12 mouse cellular contexts compared by ENCODE assay signal in genomic region chr12:88722031-88722690, GRCm38 (mm10). TPM values are rescaled to one million over a fixed set of nuclear protein-coding genes. Genes with fewer than 3 reads are reported as not detected.
DNase-seq lines count a peak whose midpoint lies in the region; ATAC-seq and TF ChIP-seq lines count a peak whose summit lies in the region.
"Had no signal": no experiment of that assay in that cellular context is flagged by ENCODE, and none has a peak within 500 bp of the region (broad histone marks: within the 10 kb centered on the region; RNA-seq: fewer than 3 reads in every experiment).

No protein-coding gene starts in this region.

- no peak for DNase-seq in heart, embryonic 10.5 days (ENCODE audit: low spot score)
- DNase-seq in heart, postnatal 36 days: no peak
- no peak for DNase-seq in lung, postnatal 25 days (ENCODE audit: low spot score)
- DNase-seq in hindbrain, postnatal 0 days (ENCODE audit: low spot score): no peak
- DNase-seq in ovary, postnatal 14 days (ENCODE audit: low spot score): no peak
- DNase-seq in embryo, embryonic 11 days: no peak
- DNase-seq: adrenal gland, adult 8-10 months; cerebellum, adult 8-10 months; kidney, adult 8-10 months had no signal

- TF ChIP-seq CTCF in hindbrain, postnatal 0 days (IDR thresholded peaks at IDR 0.05; ENCODE audit: low read depth): no peak

- no peaks in the 10 kb centered on the region for H3K36me3 ChIP-seq in heart, embryonic 10.5 days
- H3K36me3 ChIP-seq in lung, embryonic 16.5 days (ENCODE audit: control insufficient read depth, insufficient read depth, low read length): no peaks in the 10 kb centered on the region
- H3K36me3 ChIP-seq in hindbrain, postnatal 0 days (ENCODE audit: insufficient read depth, low read length): no peaks in the 10 kb centered on the region
- H3K36me3 ChIP-seq in neural tube, embryonic 14.5 days (ENCODE audit: control insufficient read depth, insufficient read depth, low read length): no peaks in the 10 kb centered on the region

- H3K9me3 ChIP-seq in heart, embryonic 10.5 days: no peaks in the 10 kb centered on the region
- no peaks in the 10 kb centered on the region for H3K9me3 ChIP-seq in lung, embryonic 16.5 days (ENCODE audit: control insufficient read depth, low read length)
- H3K9me3 ChIP-seq in hindbrain, postnatal 0 days (ENCODE audit: low read length): no peaks in the 10 kb centered on the region
- no peaks in the 10 kb centered on the region for H3K9me3 ChIP-seq in neural tube, embryonic 14.5 days (ENCODE audit: control insufficient read depth, low read length)

- no peak overlapping the region for H3K9ac ChIP-seq in lung, embryonic 16.5 days (ENCODE audit: low read length)
- H3K9ac ChIP-seq in hindbrain, postnatal 0 days (replicated peaks; ENCODE audit: low read length): no peak overlapping the region
- no peak overlapping the region for H3K9ac ChIP-seq in neural tube, embryonic 14.5 days (replicated peaks; ENCODE audit: low read depth, low read length)

- ATAC-seq in lung, embryonic 16.5 days (ENCODE audit: low read depth): peak; percentile 73
- ATAC-seq in hindbrain, postnatal 0 days: peak; percentile 7; the same call in 1 of the 2 replicates
- no peak for ATAC-seq in neural tube, embryonic 14.5 days (ENCODE audit: low read depth)

- H3K27me3 ChIP-seq in heart, embryonic 10.5 days (ENCODE audit: insufficient read depth, poor library complexity, severe bottlenecking): no peaks in the 10 kb centered on the region
- no peaks in the 10 kb centered on the region for H3K27me3 ChIP-seq in lung, embryonic 16.5 days (ENCODE audit: control insufficient read depth, insufficient read depth, low read depth, low read length)
- H3K27me3 ChIP-seq in hindbrain, postnatal 0 days (ENCODE audit: insufficient read depth, low read length): no peaks in the 10 kb centered on the region
- H3K27me3 ChIP-seq in neural tube, embryonic 14.5 days (ENCODE audit: control insufficient read depth, insufficient read depth, low read length): no peaks in the 10 kb centered on the region

- H3K27ac ChIP-seq in heart, embryonic 10.5 days: no peak overlapping the region
- H3K27ac ChIP-seq in lung, embryonic 16.5 days (ENCODE audit: low read length): no peak overlapping the region
- no peak overlapping the region for H3K27ac ChIP-seq in hindbrain, postnatal 0 days
- H3K27ac ChIP-seq in neural tube, embryonic 14.5 days (ENCODE audit: low read depth, low read length): no peak overlapping the region

- H3K4me2 ChIP-seq in lung, embryonic 16.5 days (ENCODE audit: low read depth, low read length): 0 out of 2 replicates have a peak overlapping the region, but pooled peaks have one; percentile 3
- peak overlapping the region; percentile 65 for H3K4me2 ChIP-seq in hindbrain, postnatal 0 days (ENCODE audit: low read depth, low read length)
- H3K4me2 ChIP-seq in neural tube, embryonic 14.5 days (ENCODE audit: low read depth, low read length): peak overlapping the region; percentile 56; the same call in 1 of the 2 replicates

- intact Hi-C loops in heart, postnatal 36 days (cut with DNase I): no loop called here

- WGBS in heart, embryonic 10.5 days: 24% methylated on average over 3 of the region's 3 CpGs
- WGBS in lung, embryonic 16.5 days: 16% methylated on average over 3 of the region's 3 CpGs
- 46% methylated on average over 3 of the region's 3 CpGs for WGBS in hindbrain, postnatal 0 days
- 37% methylated on average over 3 of the region's 3 CpGs for WGBS in neural tube, embryonic 14.5 days

- peak overlapping the region; percentile 48; the same call in 1 of the 2 replicates for H3K4me3 ChIP-seq in heart, embryonic 10.5 days
- H3K4me3 ChIP-seq in lung, embryonic 16.5 days (ENCODE audit: low read length): no peak overlapping the region
- H3K4me3 ChIP-seq in hindbrain, postnatal 0 days (ENCODE audit: low read length): peak overlapping the region; percentile 43
- no peak overlapping the region for H3K4me3 ChIP-seq in neural tube, embryonic 14.5 days (ENCODE audit: low read depth, low read length)

- H3K4me1 ChIP-seq in heart, embryonic 10.5 days: 0 out of 2 replicates have a peak, but pooled peaks cover 5% of the 10 kb centered on the region
- H3K4me1 ChIP-seq in lung, embryonic 16.5 days (replicated peaks; ENCODE audit: control insufficient read depth, insufficient read depth, low read length): 0 out of 2 replicates have a peak, but pooled peaks cover 2% of the 10 kb centered on the region
- no peaks in the 10 kb centered on the region for H3K4me1 ChIP-seq in hindbrain, postnatal 0 days (ENCODE audit: insufficient read depth, low read length)
- no peaks in the 10 kb centered on the region for H3K4me1 ChIP-seq in neural tube, embryonic 14.5 days (ENCODE audit: control insufficient read depth, insufficient read depth, low read length)

RNA-seq across cellular contexts. Expression of gene Nrxn3, which starts 0.5 kb away (rescaled TPM):
- polyA plus RNA-seq in heart, embryonic 10.5 days (2016; fragmentation: Nextera tagmentation; extraction: Ambion mirVana): 3.7 and 4.8 TPM in 2 replicates
- total RNA-seq in heart, postnatal 36 days (2021): under 1 TPM; 0.08 to 0.19 TPM
- polyA plus RNA-seq in lung, embryonic 16.5 days (2015; fragmentation: Nextera tagmentation; extraction: Ambion mirVana): 3.1 and 4.8 TPM in 2 replicates
- 100 and 103 TPM in 2 replicates for total RNA-seq in hindbrain, postnatal 0 days (2014; rRNA removed)
- 82.3 and 87.8 TPM in 2 replicates for polyA plus RNA-seq in hindbrain, postnatal 0 days (2015; fragmentation: Nextera tagmentation; extraction: Ambion mirVana)
- polyA plus RNA-seq in neural tube, embryonic 14.5 days (2014; fragmentation: Nextera tagmentation; extraction: Ambion mirVana): 118 and 159 TPM in 2 replicates
- total RNA-seq: megakaryocyte, adult 5-6 weeks had no signal

Comparison
In these comparisons a context has a peak if more than half of its experiments do, and no peak if none do; other contexts are left out.
1. H3K4me3 ChIP-seq: peak in heart, embryonic 10.5 days (single experiment) and hindbrain, postnatal 0 days (single experiment); none in lung, embryonic 16.5 days (single experiment) and neural tube, embryonic 14.5 days (single experiment).
2. H3K4me2 ChIP-seq: peak in every context shown above with its lines; median percentile 65 in hindbrain, postnatal 0 days; 56 in neural tube, embryonic 14.5 days; 3 in lung, embryonic 16.5 days.
3. RNA of gene Nrxn3, which starts 0.5 kb away (polyA plus RNA-seq): 118 to 159 TPM in neural tube, embryonic 14.5 days and 82.3 to 87.8 TPM in hindbrain, postnatal 0 days; 3.7 to 4.8 TPM in heart, embryonic 10.5 days and 3.1 to 4.8 TPM in lung, embryonic 16.5 days; every median in the first group is over 10 times any median in the second.